Mouse (Mus musculus): ENCODE data around the gene Mccc1. TPM values are rescaled to one million over a fixed set of nuclear protein-coding genes. Genes with fewer than 3 reads are reported as not detected.
A peak's percentile ranks its signal among the peaks of the same experiment; 100 is the strongest.

Mccc1 gene
- total RNA-seq, 2 experiments from 2014 or later, result 93.1 to 94.1 TPM

GRCm38 (mm10) chr3:35918229-35918628 is 82.2 kb downstream of the Mccc1 start:
- peak; percentile 59 for DNase-seq

Other genes with a start within 250 kb of the Mccc1 start
- gene Atp11b, start 246.6 kb downstream of the Mccc1 start, total RNA-seq (2021), result 10 to 100 TPM; 40.6 to 44.2 TPM
- gene Dcun1d1, start 63.2 kb downstream of the Mccc1 start, total RNA-seq (2021), result 10 to 100 TPM; 55.3 to 65.0 TPM
- under 1 TPM; 0.06 to 0.12 TPM for gene Ccdc144b, start 52.9 kb upstream of the Mccc1 start, total RNA-seq (2021)
- 10 to 100 TPM; 56.7 to 64.7 TPM for gene Acad9, start 65.3 kb upstream of the Mccc1 start, total RNA-seq (2021)
- 1 to 10 TPM; 5.1 to 9.1 TPM for gene D3Ertd254e, start 150.3 kb upstream of the Mccc1 start, total RNA-seq (2021)
- not detected for gene Qrfpr, start 221.6 kb upstream of the Mccc1 start, total RNA-seq (2021)